Mouse (Mus musculus) intestine, postnatal 0 days (tissue): ENCODE measurements around the gene Fgfr2. TPM values are rescaled to one million over a fixed set of nuclear protein-coding genes. Genes with fewer than 3 reads are reported as not detected.
A peak's percentile ranks its signal among the peaks of the same experiment; 100 is the strongest.
"Not testable (repeated sequence)": the region's sequence is repeated elsewhere in the genome, so short reads cannot be mapped to it uniquely, and the experiment has no call there.

Experiments used
- ATAC-seq: fragments of 200-750 bp; cut with Nextera tagmentation; 2 replicates; pipeline ENCODE4 v1.8.0; 2017; ENCODE audit warnings: mild to moderate bottlenecking, moderate TSS enrichment, moderate library complexity
- H3K27ac ChIP-seq: fragments of 300-500 bp; sonication (generic); 2 replicates; pipeline ENCODE4 v1.5.1; 2014; ENCODE audit warnings: mild to moderate bottlenecking, low read depth, low read length, moderate library complexity
- H3K27me3 ChIP-seq: fragments of 300-500 bp; sonication (generic); replicated peaks from 2 replicates; pipeline ENCODE4 v1.6.1; 2014; ENCODE audit warnings: low read length, mixed read lengths; ENCODE audit not compliant: control insufficient read depth, insufficient read depth
- H3K36me3 ChIP-seq: fragments of 300-500 bp; sonication (generic); 2 replicates; pipeline ENCODE4 v1.6.1; 2014; ENCODE audit warnings: mild to moderate bottlenecking, moderate library complexity; ENCODE audit not compliant: control insufficient read depth, insufficient read depth
- H3K4me1 ChIP-seq: fragments of 300-500 bp; sonication (generic); replicated peaks from 2 replicates; pipeline ENCODE4 v1.6.1; 2014; ENCODE audit warnings: antibody characterized with exemption, low read length, mixed read lengths; ENCODE audit not compliant: control insufficient read depth, insufficient read depth
- H3K4me2 ChIP-seq: fragments of 300-500 bp; sonication (generic); replicated peaks from 2 replicates; pipeline ENCODE4 v1.6.1; 2014; ENCODE audit warnings: low read depth, mild to moderate bottlenecking, moderate library complexity
- H3K4me3 ChIP-seq: fragments of 300-500 bp; sonication (generic); 2 replicates; pipeline ENCODE4 v1.5.1; 2014; ENCODE audit warnings: low read depth, low read length
- H3K9ac ChIP-seq: fragments of 300-500 bp; sonication (generic); 2 replicates; pipeline ENCODE4 v1.6.1; 2014; ENCODE audit warnings: mild to moderate bottlenecking, low read depth, low read length
- H3K9me3 ChIP-seq: fragments of 300-500 bp; sonication (generic); 2 replicates; pipeline ENCODE4 v1.6.1; 2016; ENCODE audit warnings: mixed run types; ENCODE audit not compliant: control insufficient read depth
- CTCF ChIP-seq: sonication (generic); IDR thresholded peaks from 2 replicates; pipeline ENCODE4 v1.5.1; 2016; ENCODE audit warnings: low read depth, mild to moderate bottlenecking, control low read depth, antibody characterized with exemption, moderate library complexity
- WGBS: fragments of 180-500 bp; shearing (Covaris S2); extraction: QIAGEN DNeasy Blood & Tissue Kit; methylation state at CpG from one replicate; pipeline ENCODE4 v1.1.7; 2014; 5-methylcytosine and 5-hydroxymethylcytosine counted together
- polyA plus RNA-seq: library from polyadenylated mRNA; unstranded; fragments of >200 nt; fragmentation: Nextera tagmentation; extraction: Ambion mirVana; gene quantifications from 2 replicates; pipeline ENCODE4 v1.2.1, GENCODE M21; 2015

Fgfr2 gene
- polyA plus RNA-seq, 1 experiment from 2014 or later: 29.5 TPM

GRCm38 (mm10) chr7:130134924-130135365, 2988.2 kb downstream of the Fgfr2 start:
- ATAC-seq: peak; percentile 69
- no peak for TF ChIP-seq CTCF
- no peaks in the 10 kb centered on the region for H3K27me3 ChIP-seq
- no peak overlapping the region for H3K9ac ChIP-seq
- H3K9me3 ChIP-seq: no peaks in the 10 kb centered on the region
- H3K27ac ChIP-seq: no peak overlapping the region
- peaks cover 4% of the 10 kb centered on the region; the same call in 1 of the 2 replicates for H3K4me1 ChIP-seq
- WGBS: 24% methylated on average over 3 of the region's 3 CpGs
- H3K4me3 ChIP-seq: no peak overlapping the region
- H3K4me2 ChIP-seq: 0 out of 2 replicates have a peak overlapping the region, but pooled peaks have one; percentile 10
- H3K36me3 ChIP-seq: no peaks in the 10 kb centered on the region

DNA sequence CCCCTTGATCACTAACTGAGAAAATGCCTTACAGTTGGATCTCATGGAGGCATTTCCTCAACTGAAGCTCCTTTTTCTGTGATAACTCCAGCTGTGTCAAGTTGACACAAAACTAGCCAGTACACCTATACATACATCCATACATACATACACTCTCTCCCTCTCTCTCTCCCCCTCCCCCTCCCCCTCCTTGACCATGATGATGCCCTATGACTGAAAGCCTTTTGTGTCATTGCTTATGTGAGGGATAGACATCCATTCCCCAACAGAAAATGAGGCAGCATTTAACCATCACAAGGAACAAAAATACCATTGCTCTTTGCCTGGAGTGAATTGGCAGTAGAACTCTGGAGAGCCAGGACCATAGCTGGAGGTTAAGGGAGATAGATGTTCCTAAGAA, 2988.7 kb downstream of the Fgfr2 start:
- H3K4me1 ChIP-seq, H3K4me2 ChIP-seq, H3K36me3 ChIP-seq, H3K27ac ChIP-seq, ATAC-seq, H3K27me3 ChIP-seq, H3K9me3 ChIP-seq, H3K9ac ChIP-seq, H3K4me3 ChIP-seq: not testable (repeated sequence)

GRCm38 (mm10) chr7:130130226-130130625, 2992.9 kb downstream of the Fgfr2 start:
- Histone ChIP-seq H3K4me3 (no peak overlapping the region), H3K4me1 (peaks cover 4% of the 10 kb centered on the region; the same call in 1 of the 2 replicates), H3K36me3 (no peaks in the 10 kb centered on the region), H3K4me2 (no peak overlapping the region), H3K9ac (no peak overlapping the region), H3K27me3 (no peaks in the 10 kb centered on the region), H3K9me3 (no peaks in the 10 kb centered on the region), H3K27ac (no peak overlapping the region)
- ATAC-seq: no peak
- no peak for TF ChIP-seq CTCF
- 91% methylated on average over 5 of the region's 5 CpGs for WGBS

DNA sequence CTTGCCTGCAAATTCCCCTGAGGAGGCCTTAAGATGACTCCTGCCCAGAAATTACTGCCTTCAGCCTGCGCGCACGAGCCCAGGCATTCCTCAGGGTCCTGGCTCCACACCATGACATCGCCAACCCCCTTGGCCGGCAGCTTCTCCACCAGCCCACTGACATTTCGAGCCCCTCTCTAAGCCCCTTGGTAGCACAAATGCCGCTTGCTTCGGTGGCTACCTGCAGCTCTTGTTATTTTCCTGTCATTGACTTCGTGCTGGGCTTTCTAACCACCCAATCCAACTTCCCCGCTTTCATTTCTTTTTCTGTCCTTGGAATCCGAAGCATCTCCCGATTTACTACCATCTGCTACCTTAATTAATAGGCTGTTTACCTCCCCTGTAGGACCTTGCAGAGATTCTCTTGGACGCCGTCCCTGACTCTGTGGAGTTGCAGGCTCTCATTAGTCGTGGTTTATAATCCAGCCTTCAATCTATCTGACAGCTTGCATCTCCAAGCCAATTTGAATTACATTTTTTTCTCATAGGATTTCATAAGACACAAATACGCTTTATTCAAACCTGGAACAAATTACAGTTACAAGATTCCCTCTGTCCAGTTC, 2993.7 kb downstream of the Fgfr2 start:
- TF ChIP-seq CTCF: no peak
- no peaks in the 10 kb centered on the region for H3K36me3 ChIP-seq
- ATAC-seq: no peak
- H3K27me3 ChIP-seq: no peaks in the 10 kb centered on the region
- H3K4me2 ChIP-seq: no peak overlapping the region
- H3K27ac ChIP-seq: no peak overlapping the region
- no peaks in the 10 kb centered on the region for H3K9me3 ChIP-seq
- 47% methylated on average over 16 of the region's 16 CpGs for WGBS
- H3K4me3 ChIP-seq: no peak overlapping the region
- no peak overlapping the region for H3K9ac ChIP-seq
- peaks cover 4% of the 10 kb centered on the region; the same call in 1 of the 2 replicates for H3K4me1 ChIP-seq

- TF ChIP-seq CTCF: no peak
- no peak for ATAC-seq
- Histone ChIP-seq H3K36me3 (no peaks in the 10 kb centered on the region), H3K4me3 (no peak overlapping the region), H3K4me2 (no peak overlapping the region), H3K9me3 (no peaks in the 10 kb centered on the region), H3K9ac (no peak overlapping the region), H3K4me1 (no peaks in the 10 kb centered on the region), H3K27ac (no peak overlapping the region), H3K27me3 (no peaks in the 10 kb centered on the region)
- 7% methylated on average over 2 of the region's 2 CpGs for WGBS
These were observed 3001.6 kb downstream of the Fgfr2 start for GRCm38 (mm10) chr7:130121507-130121906.

DNA sequence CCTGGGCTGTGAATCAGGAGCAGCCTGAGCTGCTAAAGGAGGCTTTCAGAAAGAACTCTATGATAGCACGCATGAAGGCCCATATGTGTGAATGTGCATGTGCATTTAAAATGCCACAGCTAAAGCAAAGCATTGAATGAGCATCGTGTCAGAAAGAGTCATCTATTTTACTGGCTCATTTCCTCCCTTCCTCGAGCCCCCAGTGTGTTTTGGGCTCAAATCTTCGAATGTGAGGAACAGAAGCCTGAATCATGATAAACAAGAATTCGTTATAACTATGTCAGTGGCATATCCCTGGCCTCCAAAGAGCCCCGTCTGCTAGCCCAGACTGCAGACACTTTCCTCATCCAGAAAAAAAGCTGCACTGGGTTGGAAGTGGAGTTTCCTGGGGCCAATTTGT, 3003.7 kb downstream of the Fgfr2 start:
- H3K27me3 ChIP-seq: no peaks in the 10 kb centered on the region
- H3K4me2 ChIP-seq: no peak overlapping the region
- no peaks in the 10 kb centered on the region for H3K9me3 ChIP-seq
- no peak for TF ChIP-seq CTCF
- no peak for ATAC-seq
- WGBS: 56% methylated on average over 6 of the region's 6 CpGs
- H3K27ac ChIP-seq: no peak overlapping the region
- no peak overlapping the region for H3K9ac ChIP-seq
- no peak overlapping the region for H3K4me3 ChIP-seq
- no peaks in the 10 kb centered on the region for H3K36me3 ChIP-seq
- H3K4me1 ChIP-seq: no peaks in the 10 kb centered on the region

- ATAC-seq: no peak
- WGBS: 56% methylated on average over 4 of the region's 4 CpGs
These were observed 3004.4 kb downstream of the Fgfr2 start for GRCm38 (mm10) chr7:130118726-130119125.

More at GRCm38 (mm10) chr7:130118726-130119125, 3004.4 kb downstream of the Fgfr2 start:
- H3K4me1 ChIP-seq: no peaks in the 10 kb centered on the region
- H3K9me3 ChIP-seq: no peaks in the 10 kb centered on the region
- H3K4me2 ChIP-seq: no peak overlapping the region
- H3K27me3 ChIP-seq: no peaks in the 10 kb centered on the region
- TF ChIP-seq CTCF: no peak
- no peak overlapping the region for H3K4me3 ChIP-seq
- H3K9ac ChIP-seq: no peak overlapping the region
- no peak overlapping the region for H3K27ac ChIP-seq
- H3K36me3 ChIP-seq: no peaks in the 10 kb centered on the region
